Mouse (Mus musculus): Measurements from ENCODE around the gene Scgb1a1. TPM values are rescaled to one million over a fixed set of nuclear protein-coding genes. Genes with fewer than 3 reads are reported as not detected.
"Not testable (repeated sequence)": the region's sequence is repeated elsewhere in the genome, so short reads cannot be mapped to it uniquely, and the experiment has no call there.

Gene Scgb1a1
- polyA plus RNA-seq, 1 experiment from 2014 or later = not detected

- WGBS = 82% methylated on average over 7 of the region's 7 CpGs
Observed at GRCm38 (mm10) chr19:9059391-9059790, 28.4 kb downstream of the Scgb1a1 start.

GRCm38 (mm10) chr19:9058944-9059343 is 28.8 kb downstream of the Scgb1a1 start:
- no peak overlapping the region for H3K27ac ChIP-seq

More at GRCm38 (mm10) chr19:9059391-9059790, 28.4 kb downstream of the Scgb1a1 start:
- Histone ChIP-seq H3K9me3 (no peaks in the 10 kb centered on the region), H3K4me2 (replicated peaks) (no peak overlapping the region), H3K9ac (no peak overlapping the region), H3K27ac (no peak overlapping the region), H3K4me1 (no peaks in the 10 kb centered on the region), H3K4me3 (no peak overlapping the region), H3K27me3 (replicated peaks) (no peaks in the 10 kb centered on the region), H3K36me3 (no peaks in the 10 kb centered on the region)
- ATAC-seq (ENCODE audit: low FRiP score, low read depth) = no peak

GRCm38 (mm10) chr19:9058331-9058884 is 29.4 kb downstream of the Scgb1a1 start:
- Histone ChIP-seq H3K36me3 (no peaks in the 10 kb centered on the region), H3K9me3 (no peaks in the 10 kb centered on the region), H3K27me3 (replicated peaks) (no peaks in the 10 kb centered on the region), H3K4me1 (no peaks in the 10 kb centered on the region), H3K27ac (no peak overlapping the region), H3K9ac (no peak overlapping the region), H3K4me2 (replicated peaks) (no peak overlapping the region), H3K4me3 (no peak overlapping the region)
- no peak for ATAC-seq (ENCODE audit: low FRiP score, low read depth)
- WGBS = 90% methylated on average over 1 of the region's 1 CpGs

More at GRCm38 (mm10) chr19:9058944-9059343, 28.8 kb downstream of the Scgb1a1 start:
- H3K27me3 ChIP-seq (replicated peaks) = no peaks in the 10 kb centered on the region
- no peaks in the 10 kb centered on the region for H3K4me1 ChIP-seq
- H3K9me3 ChIP-seq = no peaks in the 10 kb centered on the region
- H3K9ac ChIP-seq = no peak overlapping the region
- H3K4me2 ChIP-seq (replicated peaks) = no peak overlapping the region
- no peak for ATAC-seq (ENCODE audit: low FRiP score, low read depth)
- H3K36me3 ChIP-seq = no peaks in the 10 kb centered on the region
- no peak overlapping the region for H3K4me3 ChIP-seq
- 82% methylated on average over 4 of the region's 4 CpGs for WGBS

- no peak for ATAC-seq (ENCODE audit: low FRiP score, low read depth)
- no peak overlapping the region for H3K4me2 ChIP-seq (replicated peaks)
Observed at GRCm38 (mm10) chr19:9057679-9058078, 30.1 kb downstream of the Scgb1a1 start.

GRCm38 (mm10) chr19:9055703-9056355 is 31.9 kb downstream of the Scgb1a1 start:
- no peak overlapping the region for H3K4me3 ChIP-seq
- no peaks in the 10 kb centered on the region for H3K4me1 ChIP-seq
- no peak overlapping the region for H3K27ac ChIP-seq
- H3K27me3 ChIP-seq (replicated peaks) = no peaks in the 10 kb centered on the region
- ATAC-seq (ENCODE audit: low FRiP score, low read depth) = no peak
- H3K36me3 ChIP-seq = no peaks in the 10 kb centered on the region
- no peak overlapping the region for H3K4me2 ChIP-seq (replicated peaks)
- no peak overlapping the region for H3K9ac ChIP-seq
- H3K9me3 ChIP-seq = no peaks in the 10 kb centered on the region
- WGBS = 92% methylated on average over 4 of the region's 4 CpGs

More at GRCm38 (mm10) chr19:9057679-9058078, 30.1 kb downstream of the Scgb1a1 start:
- no peaks in the 10 kb centered on the region for H3K36me3 ChIP-seq
- no peak overlapping the region for H3K9ac ChIP-seq
- no peaks in the 10 kb centered on the region for H3K27me3 ChIP-seq (replicated peaks)
- no peak overlapping the region for H3K27ac ChIP-seq
- H3K4me3 ChIP-seq = no peak overlapping the region
- no peaks in the 10 kb centered on the region for H3K4me1 ChIP-seq
- H3K9me3 ChIP-seq = no peaks in the 10 kb centered on the region

- H3K4me1 ChIP-seq = no peaks in the 10 kb centered on the region
- no peaks in the 10 kb centered on the region for H3K27me3 ChIP-seq (replicated peaks)
- no peak overlapping the region for H3K9ac ChIP-seq
- no peaks in the 10 kb centered on the region for H3K9me3 ChIP-seq
- H3K4me3 ChIP-seq = no peak overlapping the region
- 37% methylated on average over 2 of the region's 2 CpGs for WGBS
- no peak for ATAC-seq (ENCODE audit: low FRiP score, low read depth)
- no peak overlapping the region for H3K27ac ChIP-seq
- no peak overlapping the region for H3K4me2 ChIP-seq (replicated peaks)
- no peaks in the 10 kb centered on the region for H3K36me3 ChIP-seq
Observed at GRCm38 (mm10) chr19:9055153-9055552, 32.6 kb downstream of the Scgb1a1 start.

GRCm38 (mm10) chr19:9052803-9053431 is 34.8 kb downstream of the Scgb1a1 start:
- no peak overlapping the region for H3K27ac ChIP-seq
- H3K27me3 ChIP-seq (replicated peaks) = no peaks in the 10 kb centered on the region
- no peak for ATAC-seq (ENCODE audit: low FRiP score, low read depth)
- no peaks in the 10 kb centered on the region for H3K4me1 ChIP-seq
- H3K4me3 ChIP-seq = no peak overlapping the region
- no peaks in the 10 kb centered on the region for H3K36me3 ChIP-seq
- H3K9ac ChIP-seq = no peak overlapping the region
- H3K4me2 ChIP-seq (replicated peaks) = no peak overlapping the region
- H3K9me3 ChIP-seq = no peaks in the 10 kb centered on the region
- WGBS = 68% methylated on average over 6 of the region's 6 CpGs

GRCm38 (mm10) chr19:9051985-9052384 is 35.8 kb downstream of the Scgb1a1 start:
- not testable (repeated sequence) for H3K27me3 ChIP-seq (replicated peaks); H3K27ac ChIP-seq; H3K4me2 ChIP-seq (replicated peaks); H3K9ac ChIP-seq; H3K4me3 ChIP-seq; H3K9me3 ChIP-seq; ATAC-seq (ENCODE audit: low FRiP score, low read depth); H3K36me3 ChIP-seq; H3K4me1 ChIP-seq
- WGBS = 89% methylated on average over 4 of the region's 4 CpGs

- Histone ChIP-seq H3K4me2 (replicated peaks) (no peak overlapping the region), H3K4me3 (no peak overlapping the region), H3K27ac (no peak overlapping the region), H3K9me3 (no peaks in the 10 kb centered on the region), H3K36me3 (no peaks in the 10 kb centered on the region), H3K4me1 (no peaks in the 10 kb centered on the region), H3K9ac (no peak overlapping the region), H3K27me3 (replicated peaks) (no peaks in the 10 kb centered on the region)
- ATAC-seq (ENCODE audit: low FRiP score, low read depth) = no peak
- 82% methylated on average over 9 of the region's 9 CpGs for WGBS
Observed at GRCm38 (mm10) chr19:9050294-9051229, 37.2 kb downstream of the Scgb1a1 start.

GRCm38 (mm10) chr19:9048981-9049687 is 38.6 kb downstream of the Scgb1a1 start:
- Histone ChIP-seq H3K27me3 (replicated peaks) (no peaks in the 10 kb centered on the region), H3K4me1 (no peaks in the 10 kb centered on the region), H3K9me3 (no peaks in the 10 kb centered on the region), H3K4me2 (replicated peaks) (no peak overlapping the region), H3K4me3 (no peak overlapping the region), H3K27ac (no peak overlapping the region), H3K9ac (no peak overlapping the region), H3K36me3 (no peaks in the 10 kb centered on the region)
- 91% methylated on average over 4 of the region's 4 CpGs for WGBS
- no peak for ATAC-seq (ENCODE audit: low FRiP score, low read depth)

- H3K9ac ChIP-seq = no peak overlapping the region
- H3K9me3 ChIP-seq = no peaks in the 10 kb centered on the region
- WGBS = 52% methylated on average over 1 of the region's 1 CpGs
- H3K27me3 ChIP-seq (replicated peaks) = no peaks in the 10 kb centered on the region
- no peaks in the 10 kb centered on the region for H3K36me3 ChIP-seq
- H3K27ac ChIP-seq = no peak overlapping the region
- no peak overlapping the region for H3K4me2 ChIP-seq (replicated peaks)
- no peaks in the 10 kb centered on the region for H3K4me1 ChIP-seq
- ATAC-seq (ENCODE audit: low FRiP score, low read depth) = no peak
- no peak overlapping the region for H3K4me3 ChIP-seq
Observed at GRCm38 (mm10) chr19:9047946-9048387, 39.8 kb downstream of the Scgb1a1 start.
